ENCODE assay signal across 8 mouse cellular contexts in genomic region chr17:50331171-50332011, GRCm38 (mm10). TPM values are rescaled to one million over a fixed set of nuclear protein-coding genes. Genes with fewer than 3 reads are reported as not detected.
A peak's percentile ranks its signal among the peaks of the same experiment; 100 is the strongest.
DNase-seq lines count a peak whose midpoint lies in the region; ATAC-seq and TF ChIP-seq lines count a peak whose summit lies in the region.

No protein-coding gene starts in this region.

- no peak for TF ChIP-seq CTCF in lung, adult 2 months (IDR thresholded peaks at IDR 0.05; ENCODE audit: insufficient read depth, low read length)
- no peak for TF ChIP-seq CTCF in thymus, adult 2 months (IDR thresholded peaks at IDR 0.05; ENCODE audit: borderline replicate concordance, control insufficient read depth, extremely low read depth, insufficient read depth, low read length, poor library complexity)

- H3K36me3 ChIP-seq in heart, embryonic 16.5 days (ENCODE audit: control insufficient read depth, insufficient read depth): no peaks in the 10 kb centered on the region
- H3K36me3 ChIP-seq in thymus, adult 2 months (ENCODE audit: control insufficient read depth, insufficient read depth, low read length): no peaks in the 10 kb centered on the region
- H3K36me3 ChIP-seq in forebrain, embryonic 16.5 days (ENCODE audit: control insufficient read depth, insufficient read depth): no peaks in the 10 kb centered on the region
- H3K36me3 ChIP-seq in hindbrain, embryonic 11.5 days (ENCODE audit: control insufficient read depth, insufficient read depth, low read length): no peaks in the 10 kb centered on the region

- H3K27ac ChIP-seq in heart, embryonic 16.5 days (ENCODE audit: low read length): peak overlapping the region; percentile 30; the same call in 1 of the 2 replicates
- peak overlapping the region; percentile 81 for H3K27ac ChIP-seq in thymus, adult 2 months (ENCODE audit: control insufficient read depth, insufficient read depth, low read length)
- H3K27ac ChIP-seq in forebrain, embryonic 16.5 days (ENCODE audit: low read length): no peak overlapping the region
- no peak overlapping the region for H3K27ac ChIP-seq in hindbrain, embryonic 11.5 days (ENCODE audit: low read depth, low read length)

- peak overlapping the region; percentile 16; the same call in 1 of the 2 replicates for H3K4me2 ChIP-seq in heart, embryonic 16.5 days (ENCODE audit: low read depth, low read length)
- H3K4me2 ChIP-seq in forebrain, embryonic 16.5 days (ENCODE audit: low read length): no peak overlapping the region
- H3K4me2 ChIP-seq in hindbrain, embryonic 11.5 days (replicated peaks; ENCODE audit: low read depth, low read length): no peak overlapping the region

- no peaks in the 10 kb centered on the region for H3K4me1 ChIP-seq in lung, adult 2 months (ENCODE audit: control insufficient read depth, insufficient read depth, low read length)
- H3K4me1 ChIP-seq in heart, embryonic 16.5 days (ENCODE audit: control insufficient read depth, insufficient read depth, low read length): 0 out of 2 replicates have a peak, but pooled peaks cover 2% of the 10 kb centered on the region
- H3K4me1 ChIP-seq in thymus, adult 2 months (replicated peaks; ENCODE audit: control insufficient read depth, insufficient read depth, low read length): peaks cover 14% of the 10 kb centered on the region
- no peaks in the 10 kb centered on the region for H3K4me1 ChIP-seq in forebrain, embryonic 16.5 days (replicated peaks; ENCODE audit: control insufficient read depth, insufficient read depth, low read length)
- no peaks in the 10 kb centered on the region for H3K4me1 ChIP-seq in hindbrain, embryonic 11.5 days (replicated peaks; ENCODE audit: control insufficient read depth, insufficient read depth, low read length)

- DNase-seq in lung, adult 18-20 months: peak; percentile 7 to 8
- DNase-seq in lung, adult 2 months: no peak
- DNase-seq in liver: peak; percentile 37
- DNase-seq in thymus, adult 2 months: peak; percentile 67
- no peak for DNase-seq in urinary bladder, adult 2 months (ENCODE audit: low spot score)
- no peak for DNase-seq in hindbrain, embryonic 11.5 days (ENCODE audit: low spot score)

- WGBS in lung, adult 2 months: 49% methylated on average over 8 of the region's 8 CpGs
- 56% methylated on average over 8 of the region's 8 CpGs for WGBS in heart, embryonic 16.5 days
- 22% methylated on average over 8 of the region's 8 CpGs for WGBS in thymus, adult 2 months
- WGBS in forebrain, embryonic 16.5 days: 91% methylated on average over 8 of the region's 8 CpGs
- 82% methylated on average over 8 of the region's 8 CpGs for WGBS in hindbrain, embryonic 11.5 days

- TF ChIP-seq POLR2A in lung, adult 2 months (IDR thresholded peaks at IDR 0.05; ENCODE audit: borderline replicate concordance, extremely low read depth, low read depth, low read length): no peak
- no peak for TF ChIP-seq POLR2A in thymus, adult 2 months (IDR thresholded peaks at IDR 0.05; ENCODE audit: control insufficient read depth, extremely low read depth, insufficient read depth, low read length, poor library complexity)

- peak; percentile 76 for ATAC-seq in heart, embryonic 16.5 days (replicated peaks; ENCODE audit: extremely low read depth, insufficient read depth, low FRiP score)
- ATAC-seq in forebrain, embryonic 16.5 days: no peak
- no peak for ATAC-seq in hindbrain, embryonic 11.5 days (ENCODE audit: low FRiP score)

- H3K9ac ChIP-seq in heart, embryonic 16.5 days (ENCODE audit: low read length): no peak overlapping the region
- H3K9ac ChIP-seq in forebrain, embryonic 16.5 days (replicated peaks; ENCODE audit: low read depth, low read length): no peak overlapping the region
- no peak overlapping the region for H3K9ac ChIP-seq in hindbrain, embryonic 11.5 days (ENCODE audit: low read depth, low read length)

- no peak overlapping the region for H3K4me3 ChIP-seq in lung, adult 2 months (replicated peaks; ENCODE audit: extremely low read depth, low read depth, low read length)
- no peak overlapping the region for H3K4me3 ChIP-seq in heart, embryonic 16.5 days (ENCODE audit: low read length)
- H3K4me3 ChIP-seq in thymus, adult 2 months (ENCODE audit: control insufficient read depth, insufficient read depth, low read length): peak overlapping the region; percentile 30
- H3K4me3 ChIP-seq in forebrain, embryonic 16.5 days (replicated peaks; ENCODE audit: low read length): no peak overlapping the region
- no peak overlapping the region for H3K4me3 ChIP-seq in hindbrain, embryonic 11.5 days (ENCODE audit: low read depth, low read length)

- no peaks in the 10 kb centered on the region for H3K9me3 ChIP-seq in heart, embryonic 16.5 days (replicated peaks; ENCODE audit: control insufficient read depth, low read length)
- no peaks in the 10 kb centered on the region for H3K9me3 ChIP-seq in forebrain, embryonic 16.5 days (ENCODE audit: control insufficient read depth, low read length)
- H3K9me3 ChIP-seq in hindbrain, embryonic 11.5 days (ENCODE audit: control insufficient read depth, low read length): no peaks in the 10 kb centered on the region

- no peaks in the 10 kb centered on the region for H3K27me3 ChIP-seq in heart, embryonic 16.5 days (ENCODE audit: control insufficient read depth, insufficient read depth, low read length)
- no peaks in the 10 kb centered on the region for H3K27me3 ChIP-seq in thymus, adult 2 months (ENCODE audit: control insufficient read depth, insufficient read depth, low read length)
- H3K27me3 ChIP-seq in forebrain, embryonic 16.5 days (replicated peaks; ENCODE audit: control insufficient read depth, insufficient read depth, low read length): no peaks in the 10 kb centered on the region
- H3K27me3 ChIP-seq in hindbrain, embryonic 11.5 days (ENCODE audit: control insufficient read depth, insufficient read depth, low read length): no peaks in the 10 kb centered on the region

RNA-seq across cellular contexts. Expression of gene Dazl, which starts 38.0 kb away (rescaled TPM):
- not detected in 2 replicates for polyA plus RNA-seq in lung, adult 2 months (2012; rRNA removed)
- 0.21 and 0.26 TPM in 2 replicates for polyA plus RNA-seq in heart, embryonic 16.5 days (2015; fragmentation: Nextera tagmentation; extraction: Ambion mirVana)
- polyA plus RNA-seq in thymus, adult 2 months (2012; rRNA removed): 0.05 and 0.06 TPM in 2 replicates
- polyA plus RNA-seq in urinary bladder, adult 2 months (2012; rRNA removed): 0.01 and 0.07 TPM in 2 replicates
- polyA plus RNA-seq in forebrain, embryonic 16.5 days (2015; fragmentation: Nextera tagmentation; extraction: Ambion mirVana): 0.58 and 0.60 TPM in 2 replicates
- polyA plus RNA-seq in hindbrain, embryonic 11.5 days (2014; fragmentation: Nextera tagmentation; extraction: Ambion mirVana): 0.09 TPM in 1 of 2 replicates, not detected in the other

Comparison
In these comparisons a context has a peak if more than half of its experiments do, and no peak if none do; other contexts are left out.
1. DNase-seq: peak in lung, adult 18-20 months (2 of 2), liver (single experiment) and thymus, adult 2 months (single experiment); none in lung, adult 2 months (single experiment), urinary bladder, adult 2 months (single experiment) and hindbrain, embryonic 11.5 days (single experiment).
2. H3K27ac ChIP-seq: peak in heart, embryonic 16.5 days (single experiment) and thymus, adult 2 months (single experiment); none in forebrain, embryonic 16.5 days (single experiment) and hindbrain, embryonic 11.5 days (single experiment).